Mouse (Mus musculus) thymus, postnatal 14 days (tissue): ENCODE data around the gene Dynlt1a.
A peak's percentile ranks its signal among the peaks of the same experiment; 100 is the strongest.
"Not testable (repeated sequence)": the region's sequence is repeated elsewhere in the genome, so short reads cannot be mapped to it uniquely, and the experiment has no call there.

Experiments
- DNase-seq: peaks from one replicate; pipeline ENCODE4 v3.0.0; 2021

Gene Dynlt1a

DNA sequence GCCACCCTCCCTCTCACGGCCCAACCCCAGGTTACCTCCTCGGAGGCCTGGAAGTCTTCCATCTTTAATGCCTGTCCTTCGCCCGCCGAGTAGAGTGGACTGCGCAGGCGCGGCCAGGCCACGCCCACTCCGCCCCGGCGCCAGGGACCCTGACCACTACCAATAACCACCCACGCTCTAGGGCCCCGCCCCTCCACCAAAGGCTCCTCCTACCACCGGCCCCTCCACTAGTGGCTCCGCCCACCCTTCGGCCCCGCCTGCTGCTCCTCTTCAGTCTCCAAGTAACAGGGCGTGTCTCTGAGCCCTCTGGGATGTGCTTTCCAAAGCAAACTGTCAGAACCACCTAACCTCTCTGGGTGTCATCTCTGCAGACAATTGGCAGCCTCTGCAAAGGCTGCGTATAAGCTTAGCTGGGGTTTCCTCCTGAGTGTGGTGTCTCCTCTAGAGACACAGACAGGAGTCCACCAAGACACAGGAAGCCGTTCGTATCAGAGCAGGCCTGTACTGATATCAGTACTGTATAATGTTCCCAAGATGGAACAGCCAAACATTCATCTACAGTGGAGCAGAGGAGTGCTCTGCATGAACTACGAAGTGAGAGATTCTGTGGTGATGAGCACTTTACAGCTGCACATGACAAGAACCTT, at the start of gene Dynlt1a:
Gene Dynlt1a, minus strand, starts transcription at position 162 of the 647 bp plus-strand sequence.
- DNase-seq, result peak; percentile 99

- peak; percentile 5 for DNase-seq
Observed at GRCm38 (mm10) chr17:6355256-6355655, 38.0 kb upstream of the Dynlt1a start.

DNA sequence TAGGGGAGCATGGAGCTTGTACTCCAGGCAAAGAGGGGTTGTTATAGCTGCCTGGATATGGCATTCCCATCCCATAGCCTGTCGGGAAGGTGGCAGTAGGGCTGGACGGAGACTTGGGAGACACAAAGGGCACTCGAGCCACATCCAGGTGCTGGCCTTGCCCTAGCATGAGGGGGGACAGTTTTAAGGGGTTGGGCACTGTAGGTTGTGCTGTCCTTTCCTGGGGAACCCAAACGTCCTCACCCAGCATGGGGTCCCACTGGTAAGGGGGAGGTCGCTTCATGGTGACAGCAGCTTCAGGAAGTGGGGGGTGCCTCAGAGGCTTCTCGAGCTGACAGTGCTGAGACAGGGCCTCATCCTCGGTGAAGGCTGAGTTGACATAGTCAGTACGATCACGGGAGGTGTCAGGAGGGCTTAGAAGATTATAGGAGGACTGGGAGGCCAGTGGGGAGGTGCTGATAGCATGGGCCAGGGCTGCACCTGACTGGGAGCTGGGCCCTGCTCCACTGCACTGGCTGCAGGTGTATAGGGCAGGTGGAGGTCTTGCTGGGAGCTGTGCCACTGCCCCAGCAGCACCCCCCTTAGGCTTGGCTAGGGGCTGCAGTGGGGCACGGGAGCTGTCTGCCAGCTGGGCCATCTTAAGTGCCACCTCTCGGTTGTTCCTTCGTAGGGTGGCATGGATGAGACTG, 25.4 kb upstream of the Dynlt1a start:
- not testable (repeated sequence) for DNase-seq

DNA sequence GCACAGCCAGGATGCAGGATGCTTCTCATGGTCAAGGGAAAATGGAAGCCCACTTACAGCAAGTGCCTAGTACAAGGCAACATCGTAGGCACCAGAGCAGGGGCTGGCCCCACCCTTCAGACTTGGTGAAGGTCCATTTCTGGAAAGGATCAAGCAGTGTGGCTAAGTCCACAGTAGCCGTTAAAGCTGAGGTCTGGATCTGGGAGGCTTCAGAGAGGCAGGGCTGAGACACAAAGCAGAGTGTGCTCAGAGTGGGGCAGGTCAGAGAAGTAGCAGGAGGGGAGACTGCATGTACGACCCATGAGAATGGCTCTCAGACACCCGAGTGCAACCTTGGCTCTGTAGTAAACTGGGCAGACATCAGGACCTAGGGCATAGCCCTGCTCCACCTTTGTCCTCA, 11.7 kb upstream of the Dynlt1a start:
- DNase-seq, result not testable (repeated sequence)

DNA sequence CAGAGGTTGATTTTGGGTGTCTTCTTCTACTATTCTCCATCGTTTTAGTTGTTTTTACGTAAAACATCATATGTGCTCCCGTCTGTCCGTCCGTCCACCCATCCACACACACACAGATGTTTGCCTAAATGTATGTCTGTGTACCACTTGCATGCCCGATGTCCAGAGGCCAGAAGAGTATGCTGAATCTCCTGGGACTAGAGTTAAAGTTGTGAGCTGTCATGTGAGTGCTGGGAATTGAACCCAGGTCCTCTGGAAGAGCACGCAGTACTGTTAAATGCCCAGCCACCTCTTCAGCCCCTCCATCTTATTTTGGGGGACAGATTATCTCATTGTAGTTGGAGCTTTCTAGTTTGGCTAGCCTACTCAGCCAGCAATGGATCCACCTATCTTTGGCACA, 10.3 kb upstream of the Dynlt1a start:
- not testable (repeated sequence) for DNase-seq

- DNase-seq, result not testable (repeated sequence)
Observed at GRCm38 (mm10) chr17:6325543-6325942, 8.2 kb upstream of the Dynlt1a start.

GRCm38 (mm10) chr17:6325021-6325420, 7.7 kb upstream of the Dynlt1a start:
- DNase-seq, result not testable (repeated sequence)

- DNase-seq, result not testable (repeated sequence)
Observed at GRCm38 (mm10) chr17:6321778-6322101, 4.4 kb upstream of the Dynlt1a start.

- not testable (repeated sequence) for DNase-seq
Observed at GRCm38 (mm10) chr17:6321081-6321777, 3.9 kb upstream of the Dynlt1a start.

DNA sequence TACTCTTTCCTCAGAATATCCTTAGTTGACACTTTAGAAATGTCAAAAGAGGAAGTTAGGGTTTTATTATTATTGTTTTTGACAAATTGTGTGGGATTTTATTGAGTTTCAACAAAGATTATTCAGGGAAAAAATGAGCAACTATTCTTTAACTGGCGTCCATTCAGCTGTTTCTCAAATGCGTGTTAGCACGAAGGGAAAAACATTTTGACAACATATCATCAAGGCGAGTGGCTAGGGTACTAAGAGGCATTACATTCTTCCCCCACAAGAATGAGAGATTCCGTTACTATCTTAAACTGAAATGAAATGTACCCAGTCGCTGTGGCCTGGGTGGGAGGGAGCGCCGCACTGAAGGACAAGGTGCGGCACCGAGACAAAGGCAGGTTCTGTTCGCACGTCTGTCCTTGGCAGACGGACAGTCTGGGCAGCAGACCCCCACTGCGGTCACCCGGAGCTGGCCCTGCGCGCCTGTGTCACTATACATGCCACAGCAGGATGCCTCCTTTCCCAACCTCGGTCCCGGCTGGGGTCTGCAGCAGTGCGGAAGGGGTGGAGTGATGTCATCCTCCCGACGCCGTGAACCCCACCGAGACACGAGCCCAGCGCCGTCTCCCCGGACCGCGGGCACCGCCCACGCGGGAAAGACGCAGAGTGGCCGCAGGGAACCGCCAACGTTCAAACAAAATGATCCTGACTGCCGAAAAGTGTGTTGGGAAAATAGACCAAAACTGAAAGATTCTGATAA, 747 bp downstream of the Dynlt1a start:
- DNase-seq, result peak; percentile 83

DNA sequence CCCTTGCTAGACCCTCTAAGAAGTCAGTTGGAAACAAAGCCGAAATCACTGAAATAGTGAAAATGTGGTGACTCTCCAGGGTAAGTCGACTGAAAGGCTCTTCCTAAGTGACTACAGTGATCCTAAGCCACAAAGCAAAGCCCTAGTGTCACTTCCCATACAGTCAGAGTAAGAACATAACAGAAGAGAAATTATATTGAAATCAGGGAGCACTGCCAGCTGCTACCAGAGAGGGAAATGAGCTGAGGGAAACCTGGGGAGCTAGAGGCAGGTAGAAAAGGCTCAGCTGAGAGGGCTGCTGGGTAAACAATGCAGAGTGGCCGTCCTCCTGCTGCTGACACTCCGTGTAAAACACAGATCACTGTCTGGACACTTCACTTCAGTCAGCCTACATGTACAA, 1.6 kb downstream of the Dynlt1a start:
- DNase-seq, result peak; percentile 7

- DNase-seq, result not testable (repeated sequence)
Observed at GRCm38 (mm10) chr17:6314493-6314892, 2.8 kb downstream of the Dynlt1a start.

GRCm38 (mm10) chr17:6312755-6313154, 4.5 kb downstream of the Dynlt1a start:
- not testable (repeated sequence) for DNase-seq

GRCm38 (mm10) chr17:6311716-6312115, 5.6 kb downstream of the Dynlt1a start:
- DNase-seq, result not testable (repeated sequence)

GRCm38 (mm10) chr17:6306503-6306902, 10.8 kb downstream of the Dynlt1a start:
- DNase-seq, result not testable (repeated sequence)

DNA sequence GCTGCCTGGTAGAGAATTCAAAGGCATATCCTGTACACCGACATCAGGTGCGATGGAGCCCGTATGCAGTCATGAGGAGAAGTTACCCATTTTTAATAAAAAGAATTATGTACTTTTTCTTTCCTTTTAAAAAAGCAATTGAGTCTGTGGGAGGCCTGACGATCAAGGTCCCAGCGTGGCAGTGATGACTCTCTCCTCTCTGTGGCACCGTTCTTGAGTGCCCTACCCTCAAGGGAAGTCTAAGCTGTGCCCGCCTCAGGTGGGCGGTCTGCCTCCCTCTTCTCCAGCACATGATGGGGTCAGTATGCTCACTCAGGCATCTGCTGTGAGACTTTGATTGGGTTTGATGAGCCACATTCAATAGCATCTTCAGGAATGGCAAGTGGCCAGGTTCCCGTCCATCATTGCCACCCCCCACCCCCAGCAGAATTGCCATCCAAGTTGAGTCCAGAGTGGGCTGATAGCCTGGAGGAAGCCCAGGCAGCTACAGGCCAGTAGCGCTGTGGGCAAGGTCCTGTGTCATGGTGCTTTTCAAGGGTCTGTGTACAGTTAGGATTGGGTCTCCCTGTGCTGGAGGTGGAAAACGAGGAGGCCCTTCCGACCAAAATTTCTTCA, 11.5 kb downstream of the Dynlt1a start:
- not testable (repeated sequence) for DNase-seq

GRCm38 (mm10) chr17:6304891-6305290, 12.4 kb downstream of the Dynlt1a start:
- not testable (repeated sequence) for DNase-seq

DNA sequence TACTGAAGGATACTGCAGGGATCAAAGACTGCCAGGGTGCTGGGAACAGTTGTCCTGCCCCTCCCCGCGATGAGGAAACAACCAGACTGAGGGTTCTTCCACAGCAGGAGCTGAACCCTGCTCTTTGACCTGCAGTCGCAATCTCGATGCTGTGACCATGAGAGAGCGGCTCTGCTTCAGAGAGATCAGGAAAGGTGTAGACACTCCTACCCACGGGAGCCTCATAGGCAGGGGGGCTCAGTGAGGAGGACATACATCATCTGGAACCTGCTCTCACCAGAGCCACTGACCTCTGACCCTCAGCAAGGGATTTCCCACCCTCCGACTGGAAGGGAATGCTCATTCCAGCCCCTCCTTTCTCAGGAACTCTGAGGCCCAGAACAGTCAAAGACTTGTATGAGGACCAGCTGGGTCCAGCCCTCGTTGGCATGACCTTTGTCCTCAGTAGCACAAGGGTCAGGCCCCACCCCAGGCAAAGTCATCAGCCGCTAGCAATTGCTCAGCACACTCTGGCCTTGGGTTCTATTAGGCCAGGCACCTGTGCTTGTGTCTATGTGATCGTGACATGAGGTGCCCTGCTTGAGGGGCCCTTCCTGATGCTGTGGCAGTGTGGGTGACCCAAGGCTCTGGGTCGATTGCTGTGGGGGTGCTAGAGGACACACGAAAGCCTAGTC, 17.0 kb downstream of the Dynlt1a start:
- not testable (repeated sequence) for DNase-seq

DNA sequence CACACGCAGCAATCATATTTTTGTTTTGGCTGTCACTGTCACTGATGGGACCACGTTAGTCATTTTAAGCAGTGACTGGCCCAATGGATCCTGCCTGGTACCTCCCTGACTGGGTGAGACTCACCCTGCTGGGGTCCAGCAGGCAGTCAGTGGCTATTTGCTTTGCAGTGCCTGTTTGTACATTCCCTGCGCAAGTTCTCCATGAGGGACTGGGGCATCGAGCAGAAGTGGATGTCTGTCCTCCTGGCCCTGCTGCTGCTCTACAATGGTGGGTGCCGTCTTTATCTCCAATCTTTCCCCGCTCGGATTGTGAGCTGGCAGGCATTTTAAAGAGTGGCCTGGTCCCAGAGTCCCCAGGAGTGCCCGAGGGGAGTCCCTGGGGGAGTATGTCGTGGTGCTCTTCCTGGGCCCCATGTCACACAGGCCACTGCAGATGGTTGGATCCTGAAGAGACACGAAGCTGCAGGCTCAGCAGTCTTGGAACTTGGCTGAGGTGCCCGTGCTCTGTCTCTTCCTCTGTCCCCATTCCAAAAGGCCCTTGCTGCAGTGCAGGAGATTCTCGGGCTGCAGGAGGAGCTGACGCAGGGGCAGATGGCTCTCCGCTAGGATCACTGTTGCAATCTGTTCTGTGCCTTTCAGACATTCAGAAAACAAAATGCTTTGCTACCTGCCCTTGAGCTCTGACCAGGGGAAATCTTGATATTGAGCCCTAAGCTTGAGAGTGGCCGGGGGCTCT, 20.1 kb downstream of the Dynlt1a start:
- not testable (repeated sequence) for DNase-seq

GRCm38 (mm10) chr17:6293882-6294281, 23.4 kb downstream of the Dynlt1a start:
- not testable (repeated sequence) for DNase-seq

DNA sequence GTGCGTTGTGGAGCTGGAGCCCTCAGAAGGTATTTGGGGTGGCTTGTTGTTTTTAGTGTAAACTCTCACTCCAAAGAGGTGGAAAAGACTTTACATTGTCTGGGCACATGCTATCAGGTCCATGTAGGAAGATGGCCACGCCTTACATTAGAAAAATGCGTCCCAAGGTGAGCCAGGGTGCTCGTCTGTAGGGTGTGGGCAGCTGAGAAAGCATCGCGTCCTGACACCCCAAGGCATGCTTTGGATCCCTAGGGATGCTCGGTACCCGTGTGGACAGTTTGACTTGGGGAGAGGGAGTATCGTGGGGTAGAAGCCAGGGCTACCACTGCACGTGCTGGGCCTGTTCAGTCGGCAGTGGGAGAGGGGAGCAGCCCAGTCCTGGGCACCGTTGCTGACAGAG, 28.3 kb downstream of the Dynlt1a start:
- DNase-seq, result not testable (repeated sequence)
